Mouse (Mus musculus) E14TG2a.4 (cell line): ENCODE data around the gene Sdk2.

ENCODE experiments used
- H3K27me3 ChIP-seq: 2 replicates; pipeline ENCODE4 v1.6.1; 2014; ENCODE audit warnings: low read length, control low read depth; ENCODE audit not compliant: insufficient read depth
- H3K36me3 ChIP-seq: 2 replicates; pipeline ENCODE4 v1.6.1; 2014; ENCODE audit warnings: low read length, control low read depth; ENCODE audit not compliant: insufficient read depth
- H3K4me1 ChIP-seq: replicated peaks from 2 replicates; pipeline ENCODE4 v1.6.1; 2014; ENCODE audit warnings: low read depth, low read length, control low read depth
- H3K4me3 ChIP-seq: replicated peaks from 2 replicates; pipeline ENCODE4 v1.5.1; 2014; ENCODE audit warnings: mild to moderate bottlenecking, low read length
- H3K9me3 ChIP-seq: 2 replicates; pipeline ENCODE4 v1.6.1; 2014; ENCODE audit warnings: low read length, control low read depth
- CTCF ChIP-seq: conservative IDR thresholded peaks from 2 replicates; pipeline ENCODE4 v1.5.1; 2014; ENCODE audit warnings: low read length
- NANOG ChIP-seq: IDR thresholded peaks from 2 replicates; pipeline ENCODE4 v1.6.1; 2014; ENCODE audit warnings: borderline replicate concordance, low read length, mixed read lengths
- POU5F1 ChIP-seq: IDR thresholded peaks from 2 replicates; pipeline ENCODE4 v1.6.1; 2014; ENCODE audit warnings: low read length, borderline replicate concordance

The Sdk2 gene

DNA sequence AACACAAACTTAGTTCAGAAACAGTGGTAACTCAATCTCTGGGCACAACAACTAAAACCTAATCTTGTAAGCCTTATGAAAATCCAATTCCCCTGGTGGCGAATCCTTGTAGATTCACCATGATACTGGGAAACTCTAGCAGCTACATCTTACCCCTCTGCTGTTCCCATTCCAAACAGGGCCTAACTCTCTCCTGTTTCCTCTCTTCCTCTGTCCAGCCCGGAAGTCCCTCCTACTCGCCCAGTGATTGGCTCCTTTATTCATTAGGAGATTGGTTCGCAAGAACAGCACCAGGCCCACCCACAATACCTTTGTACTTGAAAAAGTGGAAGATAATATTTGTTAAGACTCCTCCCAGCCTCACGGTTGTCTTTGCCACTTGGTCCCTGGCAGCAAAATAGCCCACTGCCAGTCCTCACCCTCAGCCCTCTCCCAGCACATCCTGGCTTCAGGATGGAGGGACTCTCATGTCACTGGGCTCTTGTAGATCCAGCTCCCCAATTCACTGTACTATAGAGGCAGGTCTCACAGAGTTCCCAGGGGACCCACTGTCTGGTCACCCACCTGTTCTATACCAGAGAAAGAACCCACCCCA is 178.6 kb downstream of the Sdk2 start:
- no peaks in the 10 kb centered on the region for H3K9me3 ChIP-seq
- TF ChIP-seq POU5F1 (no peak), NANOG (no peak), CTCF (no peak)
- peaks cover 4% of the 10 kb centered on the region; the same call in 1 of the 2 replicates for H3K27me3 ChIP-seq
- H3K4me3 ChIP-seq: no peak overlapping the region
- H3K36me3 ChIP-seq: no peaks in the 10 kb centered on the region
- H3K4me1 ChIP-seq: peaks cover 11% of the 10 kb centered on the region

DNA sequence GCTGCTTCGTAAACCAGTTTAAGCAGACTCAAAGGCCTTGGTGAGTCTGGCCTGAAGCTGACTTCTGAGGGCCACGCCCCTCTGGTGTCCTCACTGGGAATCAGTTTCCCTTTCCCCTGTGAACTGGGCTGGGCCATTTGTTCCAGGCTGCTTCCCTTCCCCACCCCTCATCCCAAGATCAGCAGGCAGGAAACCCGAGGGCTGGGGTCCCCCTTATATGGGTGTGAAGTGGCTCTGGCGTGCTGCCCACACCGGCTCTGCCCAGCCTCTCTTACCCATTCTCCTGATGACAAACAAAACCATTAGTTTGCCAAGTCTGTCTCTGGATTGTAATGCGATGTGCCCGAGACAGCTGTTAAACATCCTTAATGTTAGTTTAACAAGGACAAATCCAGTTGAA is 180.5 kb downstream of the Sdk2 start:
- H3K36me3 ChIP-seq: no peaks in the 10 kb centered on the region
- TF ChIP-seq POU5F1 (no peak), CTCF (no peak), NANOG (no peak)
- H3K27me3 ChIP-seq: peaks cover 4% of the 10 kb centered on the region; the same call in 1 of the 2 replicates
- H3K4me1 ChIP-seq: peaks cover 6% of the 10 kb centered on the region; the same call in 1 of the 2 replicates
- no peaks in the 10 kb centered on the region for H3K9me3 ChIP-seq
- H3K4me3 ChIP-seq: no peak overlapping the region

GRCm38 (mm10) chr11:113884962-113885361 is 181.9 kb downstream of the Sdk2 start:
- Histone ChIP-seq H3K4me3 (no peak overlapping the region), H3K27me3 (peaks cover 4% of the 10 kb centered on the region; the same call in 1 of the 2 replicates), H3K9me3 (peaks cover 11% of the 10 kb centered on the region), H3K36me3 (no peaks in the 10 kb centered on the region), H3K4me1 (peaks cover 6% of the 10 kb centered on the region; the same call in 1 of the 2 replicates)
- TF ChIP-seq NANOG: no peak
- TF ChIP-seq CTCF: no peak
- no peak for TF ChIP-seq POU5F1

GRCm38 (mm10) chr11:113883031-113883430 is 183.8 kb downstream of the Sdk2 start:
- peaks cover 27% of the 10 kb centered on the region for H3K9me3 ChIP-seq
- H3K27me3 ChIP-seq: peaks cover 6% of the 10 kb centered on the region; the same call in 1 of the 2 replicates
- no peaks in the 10 kb centered on the region for H3K36me3 ChIP-seq
- H3K4me3 ChIP-seq: no peak overlapping the region
- H3K4me1 ChIP-seq: peaks cover 6% of the 10 kb centered on the region; the same call in 1 of the 2 replicates
- TF ChIP-seq POU5F1: no peak
- no peak for TF ChIP-seq NANOG
- no peak for TF ChIP-seq CTCF

DNA sequence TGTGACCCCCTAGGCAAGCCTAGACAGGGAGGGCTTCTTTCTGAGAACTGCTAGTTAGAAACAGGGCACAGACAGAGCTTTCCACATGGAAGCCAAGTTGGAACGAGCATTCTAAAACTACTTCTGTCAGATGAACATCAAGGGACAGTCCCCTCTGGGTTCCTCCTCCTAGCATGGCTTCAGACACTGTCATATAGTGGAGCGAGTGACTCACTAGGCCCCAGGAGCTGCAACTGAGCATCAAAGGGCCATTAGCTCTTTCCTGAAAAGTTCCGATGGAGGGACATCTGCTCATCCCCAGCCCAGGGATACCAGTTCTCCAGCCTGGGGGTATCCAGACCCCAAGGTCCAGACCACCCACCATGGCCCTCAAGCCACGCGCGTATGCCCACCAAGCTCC is 185.0 kb downstream of the Sdk2 start:
- TF ChIP-seq POU5F1 (no peak), CTCF (no peak), NANOG (no peak)
- H3K4me1 ChIP-seq: peaks cover 6% of the 10 kb centered on the region; the same call in 1 of the 2 replicates
- H3K36me3 ChIP-seq: no peaks in the 10 kb centered on the region
- peaks cover 8% of the 10 kb centered on the region; the same call in 1 of the 2 replicates for H3K27me3 ChIP-seq
- H3K9me3 ChIP-seq: peaks cover 27% of the 10 kb centered on the region
- H3K4me3 ChIP-seq: no peak overlapping the region

GRCm38 (mm10) chr11:113867066-113867465 is 199.8 kb downstream of the Sdk2 start:
- Histone ChIP-seq H3K4me1 (peaks cover 11% of the 10 kb centered on the region), H3K36me3 (no peaks in the 10 kb centered on the region), H3K9me3 (no peaks in the 10 kb centered on the region), H3K27me3 (peaks cover 8% of the 10 kb centered on the region), H3K4me3 (no peak overlapping the region)
- no peak for TF ChIP-seq CTCF
- TF ChIP-seq NANOG: no peak
- no peak for TF ChIP-seq POU5F1

GRCm38 (mm10) chr11:113865627-113866026 is 201.2 kb downstream of the Sdk2 start:
- TF ChIP-seq NANOG (no peak), POU5F1 (no peak), CTCF (peak; percentile 75)
- H3K4me3 ChIP-seq: no peak overlapping the region
- no peaks in the 10 kb centered on the region for H3K9me3 ChIP-seq
- peaks cover 6% of the 10 kb centered on the region; the same call in 1 of the 2 replicates for H3K4me1 ChIP-seq
- H3K27me3 ChIP-seq: no peaks in the 10 kb centered on the region; the same call in 1 of the 2 replicates
- H3K36me3 ChIP-seq: no peaks in the 10 kb centered on the region

GRCm38 (mm10) chr11:113863408-113863807 is 203.4 kb downstream of the Sdk2 start:
- H3K4me1 ChIP-seq: peaks cover 6% of the 10 kb centered on the region; the same call in 1 of the 2 replicates
- H3K4me3 ChIP-seq: no peak overlapping the region
- H3K9me3 ChIP-seq: no peaks in the 10 kb centered on the region
- H3K27me3 ChIP-seq: no peaks in the 10 kb centered on the region
- no peak for TF ChIP-seq NANOG
- peak; percentile 76 for TF ChIP-seq CTCF
- TF ChIP-seq POU5F1: no peak
- H3K36me3 ChIP-seq: no peaks in the 10 kb centered on the region

DNA sequence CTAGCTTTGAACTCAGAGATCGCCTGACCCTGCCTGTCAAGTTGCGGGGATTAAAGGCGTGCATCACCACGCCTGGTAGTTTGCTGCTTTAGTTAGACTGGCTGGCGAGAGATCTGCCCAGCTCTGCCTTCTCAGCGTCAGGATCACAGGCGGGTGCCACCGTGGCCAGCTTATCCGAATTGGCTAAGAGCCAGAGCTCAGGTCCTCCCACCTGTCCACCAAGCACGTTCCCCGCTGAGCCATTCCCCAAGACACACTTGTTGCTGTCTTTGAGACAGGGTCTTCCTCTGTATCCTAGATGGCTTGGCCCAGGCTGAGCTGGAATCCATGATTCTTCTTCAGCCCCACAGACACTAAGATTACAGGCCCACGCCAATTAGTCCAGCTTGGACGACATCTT is 211.2 kb downstream of the Sdk2 start:
- H3K4me1 ChIP-seq: peaks cover 10% of the 10 kb centered on the region; the same call in 1 of the 2 replicates
- TF ChIP-seq POU5F1 (no peak), NANOG (no peak)

More for the DNA sequence above, 211.2 kb downstream of the Sdk2 start:
- H3K9me3 ChIP-seq: no peaks in the 10 kb centered on the region
- peak overlapping the region; percentile 39; the same call in 1 of the 2 replicates for H3K4me3 ChIP-seq
- peaks cover 6% of the 10 kb centered on the region; the same call in 1 of the 2 replicates for H3K27me3 ChIP-seq
- H3K36me3 ChIP-seq: no peaks in the 10 kb centered on the region
